Mouse (Mus musculus) stomach, embryonic 14.5 days (tissue): ENCODE results near the gene Tor1a. TPM values are rescaled to one million over a fixed set of nuclear protein-coding genes. Genes with fewer than 3 reads are reported as not detected.

Experiments
- polyA plus RNA-seq: library from polyadenylated mRNA; unstranded; fragments of >200 nt; fragmentation: Nextera tagmentation; extraction: Ambion mirVana; gene quantifications from 2 replicates; pipeline ENCODE4 v1.2.1, GENCODE M21; 2014

Gene Tor1a
- polyA plus RNA-seq, 1 experiment from 2014 or later = 68.6 TPM

Other genes starting within 250 kb of the Tor1a start
- gene 1700001O22Rik, start 164.3 kb downstream of the Tor1a start, polyA plus RNA-seq = 2.5 and 3.3 TPM in 2 replicates
- 99.1 and 101 TPM in 2 replicates for gene Ntmt1, start 160.1 kb downstream of the Tor1a start, polyA plus RNA-seq
- gene Asb6, start 137.6 kb downstream of the Tor1a start, polyA plus RNA-seq = 27.1 and 29.1 TPM in 2 replicates
- gene Prrx2, start 133.0 kb downstream of the Tor1a start, polyA plus RNA-seq = 6.0 and 8.9 TPM in 2 replicates
- gene Ptges, start 38.1 kb downstream of the Tor1a start, polyA plus RNA-seq = 6.5 and 9.2 TPM in 2 replicates
- 35.4 and 39.1 TPM in 2 replicates for gene Tor1b, start 15.0 kb downstream of the Tor1a start, polyA plus RNA-seq
- gene BC005624, start 14.3 kb upstream of the Tor1a start, polyA plus RNA-seq = 46.9 and 48.2 TPM in 2 replicates
- gene Usp20, start 14.3 kb upstream of the Tor1a start, polyA plus RNA-seq = 13.4 and 13.8 TPM in 2 replicates
- gene Fnbp1, start 174.1 kb upstream of the Tor1a start, polyA plus RNA-seq = 36.5 and 39.2 TPM in 2 replicates
- 33.5 and 39.8 TPM in 2 replicates for gene Gpr107, start 184.4 kb upstream of the Tor1a start, polyA plus RNA-seq